Mouse (Mus musculus) embryo, embryonic 11 days (tissue): ENCODE data around the gene Cfap61.

Experiments used
- DNase-seq: peaks from one replicate; pipeline ENCODE4 v3.0.0-alpha.2; 2015

The Cfap61 gene

GRCm38 (mm10) chr2:146168017-146168803 is 233.6 kb downstream of the Cfap61 start:
- peak; percentile 34 for DNase-seq

GRCm38 (mm10) chr2:146169492-146169891 is 234.9 kb downstream of the Cfap61 start:
- DNase-seq, result no peak

- DNase-seq, result no peak
These were observed 237.5 kb downstream of the Cfap61 start for GRCm38 (mm10) chr2:146172106-146172505.

- no peak for DNase-seq
These were observed 239.6 kb downstream of the Cfap61 start for GRCm38 (mm10) chr2:146174173-146174572.

- DNase-seq, result no peak
These were observed 244.1 kb downstream of the Cfap61 start for GRCm38 (mm10) chr2:146178718-146179117.

GRCm38 (mm10) chr2:146183830-146184793 is 249.5 kb downstream of the Cfap61 start:
- DNase-seq, result no peak

GRCm38 (mm10) chr2:146196126-146196525 is 261.5 kb downstream of the Cfap61 start:
- DNase-seq, result no peak

GRCm38 (mm10) chr2:146197947-146198346 is 263.4 kb downstream of the Cfap61 start:
- no peak for DNase-seq

- no peak for DNase-seq
These were observed 276.4 kb downstream of the Cfap61 start for GRCm38 (mm10) chr2:146210968-146211367.

- DNase-seq, result peak; percentile 81
These were observed 280.1 kb downstream of the Cfap61 start for GRCm38 (mm10) chr2:146214715-146215114.

GRCm38 (mm10) chr2:146216111-146217064 is 281.8 kb downstream of the Cfap61 start:
- DNase-seq, result peak; percentile 13

GRCm38 (mm10) chr2:146217227-146217980 is 282.8 kb downstream of the Cfap61 start:
- peak; percentile 72 for DNase-seq

GRCm38 (mm10) chr2:146218161-146218691 is 283.6 kb downstream of the Cfap61 start:
- DNase-seq, result peak; percentile 82

GRCm38 (mm10) chr2:146218881-146219535 is 284.4 kb downstream of the Cfap61 start:
- DNase-seq, result peak; percentile 56

- DNase-seq, result peak; percentile 18
These were observed 285.2 kb downstream of the Cfap61 start for GRCm38 (mm10) chr2:146219791-146220190.

GRCm38 (mm10) chr2:146220591-146221075 is 286.0 kb downstream of the Cfap61 start:
- peak; percentile 72 for DNase-seq

- peak; percentile 88 for DNase-seq
These were observed 286.7 kb downstream of the Cfap61 start, which contains the start of gene Insm1 for GRCm38 (mm10) chr2:146221076-146221928. Gene Insm1 (plus strand): TSS chr2:146221921.

GRCm38 (mm10) chr2:146221929-146222278 is 287.3 kb downstream of the Cfap61 start:
- DNase-seq, result peak; percentile 81
